Mouse (Mus musculus) fat pad, adult 2 months (tissue): ENCODE results near the gene Ybx2.

Source experiments
- DNase-seq: peaks from one replicate; pipeline ENCODE4 v3.0.0-alpha.2; 2011; ENCODE audit warnings: low read depth, low spot score; ENCODE audit errors: extremely low read depth

Gene Ybx2

DNA sequence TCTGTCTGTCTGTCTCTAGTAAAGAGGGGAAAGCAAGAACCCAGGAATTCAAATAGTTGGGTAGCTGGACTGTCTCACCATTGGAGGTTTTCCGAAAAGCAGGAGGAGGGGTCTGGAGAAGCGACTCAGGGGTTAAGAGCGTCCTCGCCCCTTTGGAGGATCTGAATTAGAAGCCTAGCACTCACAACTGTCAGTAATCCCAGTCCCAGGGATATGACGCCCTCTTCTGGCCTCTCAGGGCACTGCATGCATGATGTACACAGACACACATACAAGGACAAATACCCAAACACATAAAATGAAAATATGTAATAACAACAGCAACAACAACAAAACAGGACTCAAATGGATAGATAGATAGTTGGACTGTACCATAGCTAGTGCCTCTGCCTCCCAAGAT lies 25.0 kb downstream of the Ybx2 start:
- no peak for DNase-seq

DNA sequence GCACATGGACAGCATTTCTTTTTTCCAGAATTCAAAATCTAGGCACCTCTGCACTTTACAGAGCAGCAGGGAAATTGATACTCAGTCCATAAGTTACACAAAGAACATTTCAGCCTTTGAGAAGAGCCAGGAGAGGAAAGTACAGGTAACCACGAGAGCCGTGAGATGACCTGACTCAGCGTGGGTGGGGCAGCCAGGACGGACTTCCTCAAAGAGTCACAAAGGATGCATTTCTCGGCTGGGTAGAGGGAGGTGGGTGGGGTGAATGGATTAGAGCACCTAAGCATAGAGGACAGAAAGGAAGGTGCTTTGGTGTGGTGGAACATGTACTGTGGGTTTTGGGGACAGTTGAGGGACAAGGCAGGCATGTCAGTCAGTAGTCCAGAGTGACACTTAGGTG lies 26.2 kb downstream of the Ybx2 start:
- DNase-seq, result no peak

DNA sequence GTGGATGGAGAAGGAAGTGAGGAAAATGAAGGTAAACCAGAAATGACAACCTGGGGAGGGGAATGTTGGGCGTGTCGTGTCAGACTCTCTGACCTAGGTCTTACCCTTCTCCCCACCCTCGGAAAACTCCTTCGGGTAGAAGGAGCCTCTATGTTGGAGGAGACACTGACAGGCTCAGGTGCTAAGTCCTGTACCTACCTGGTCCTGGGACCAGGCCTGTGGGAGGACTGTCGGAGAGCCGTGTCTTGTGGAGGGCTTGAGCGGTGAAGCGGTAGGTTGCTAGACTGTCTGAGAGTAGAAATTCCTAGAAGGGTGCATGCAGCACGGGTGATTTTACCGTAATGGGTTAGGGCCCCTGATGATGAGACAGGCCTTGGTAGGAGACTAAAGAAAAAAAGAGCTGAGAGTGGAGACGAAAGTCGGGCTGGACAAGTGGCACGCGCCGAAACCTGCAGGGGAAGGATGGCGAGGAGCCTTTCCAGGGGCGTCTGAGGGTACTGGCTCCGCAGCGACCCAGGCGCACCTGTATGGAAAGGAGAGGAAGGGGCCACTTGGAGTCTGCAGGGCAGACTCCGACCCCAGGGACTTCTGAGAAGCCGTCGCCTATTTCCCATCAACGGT lies 29.2 kb downstream of the Ybx2 start, which contains the start of gene Cldn7:
Gene Cldn7, plus strand, starts transcription at position 130 of the 621 bp plus-strand sequence.
- no peak for DNase-seq

DNA sequence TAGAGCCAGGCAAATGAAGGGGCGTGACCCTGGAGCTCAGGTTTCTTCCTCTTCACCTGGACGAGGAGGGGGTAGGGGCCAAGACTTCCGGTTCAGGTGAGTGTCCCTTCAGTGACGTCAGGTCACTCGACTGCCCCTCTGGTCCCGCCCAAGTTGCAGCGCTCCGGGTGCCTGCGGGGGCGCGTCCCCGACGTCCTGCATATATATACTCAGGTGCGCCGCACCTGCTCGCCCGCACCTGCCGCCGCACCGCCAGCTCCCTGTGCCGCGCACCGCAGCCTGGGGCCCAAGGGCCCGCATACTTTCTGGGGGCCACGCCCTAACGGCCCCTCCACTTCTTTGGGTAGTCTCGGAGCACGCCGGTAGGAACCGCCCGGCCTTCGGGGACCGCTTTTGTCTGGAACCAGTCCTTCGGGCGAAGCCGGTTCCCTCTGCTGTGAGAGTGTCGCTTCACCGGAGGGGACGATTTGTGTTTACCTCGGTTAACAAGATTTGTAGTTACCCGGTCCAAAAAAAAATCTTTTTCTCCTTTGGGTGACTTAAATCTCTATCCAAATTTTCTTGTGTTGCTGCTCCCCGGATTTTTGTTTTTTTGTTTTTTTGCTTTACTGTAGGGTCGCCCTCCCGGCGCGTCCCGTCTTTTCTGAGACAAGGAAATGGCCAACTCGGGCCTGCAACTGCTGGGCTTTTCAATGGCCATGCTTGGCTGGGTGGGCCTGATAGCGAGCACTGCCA lies 29.8 kb downstream of the Ybx2 start:
- DNase-seq, result no peak

DNA sequence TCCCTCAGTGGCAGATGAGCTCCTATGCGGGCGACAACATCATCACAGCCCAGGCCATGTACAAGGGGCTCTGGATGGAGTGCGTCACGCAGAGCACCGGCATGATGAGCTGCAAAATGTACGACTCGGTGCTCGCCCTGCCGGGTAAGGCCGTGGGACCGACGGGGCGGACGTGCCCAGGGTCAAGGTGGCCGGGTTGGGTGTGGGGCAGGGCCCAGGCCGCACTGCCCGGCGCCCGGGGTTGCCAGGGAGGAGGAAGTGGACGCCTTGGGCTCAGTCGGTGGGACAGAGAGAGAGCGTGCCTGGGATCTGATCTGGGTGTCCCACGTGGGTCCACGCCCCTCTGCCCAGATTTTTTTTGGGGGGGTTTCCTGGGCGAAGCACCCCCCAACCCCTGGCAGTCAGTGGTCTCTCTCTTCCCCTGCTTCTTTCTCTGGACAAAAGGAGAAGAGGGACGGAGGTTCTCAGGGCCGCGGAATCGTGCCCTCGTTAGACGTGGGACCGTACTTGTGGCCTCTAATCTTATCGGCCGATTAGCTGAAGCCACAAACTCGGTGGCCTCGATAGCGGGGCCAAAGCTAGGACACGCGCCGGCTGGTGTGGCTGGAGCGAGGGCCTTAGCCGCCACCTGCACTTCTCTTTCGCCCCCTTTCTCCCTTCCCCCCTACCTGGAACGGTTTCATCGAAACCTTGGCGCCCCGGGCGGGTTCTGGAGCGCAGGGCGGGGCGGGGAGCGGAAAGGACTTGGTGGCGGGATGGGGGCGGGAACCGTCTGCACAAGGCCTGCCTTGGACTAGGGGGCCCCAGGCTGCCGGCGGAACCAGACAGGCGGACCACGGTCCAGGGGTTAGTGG lies 30.6 kb downstream of the Ybx2 start:
- no peak for DNase-seq

DNA sequence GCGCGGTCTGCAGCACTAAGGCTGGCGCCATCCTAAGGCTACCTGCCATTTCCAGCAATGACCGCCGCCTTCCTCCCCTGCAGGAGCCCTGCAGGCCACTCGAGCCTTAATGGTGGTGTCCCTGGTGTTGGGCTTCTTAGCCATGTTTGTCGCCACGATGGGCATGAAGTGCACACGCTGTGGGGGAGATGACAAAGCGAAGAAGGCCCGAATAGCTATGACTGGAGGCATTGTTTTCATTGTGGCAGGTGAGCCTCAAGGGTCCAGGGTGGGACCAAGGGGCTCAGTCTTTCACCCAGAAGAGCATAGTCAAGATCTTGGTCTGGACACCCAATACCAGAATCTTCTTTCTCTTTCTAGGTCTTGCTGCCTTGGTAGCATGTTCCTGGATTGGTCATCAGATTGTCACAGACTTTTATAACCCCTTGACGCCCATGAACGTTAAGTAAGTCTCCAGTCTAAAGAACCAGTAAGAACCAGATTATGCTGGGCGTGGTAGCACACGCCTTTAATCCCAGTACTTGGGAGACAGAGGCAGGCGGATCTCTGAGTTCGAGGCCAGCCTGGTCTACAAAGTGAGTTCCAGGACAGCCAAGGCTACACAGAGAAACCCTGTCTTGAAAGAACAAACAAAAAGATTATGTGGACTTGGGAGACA lies 31.4 kb downstream of the Ybx2 start:
- no peak for DNase-seq

DNA sequence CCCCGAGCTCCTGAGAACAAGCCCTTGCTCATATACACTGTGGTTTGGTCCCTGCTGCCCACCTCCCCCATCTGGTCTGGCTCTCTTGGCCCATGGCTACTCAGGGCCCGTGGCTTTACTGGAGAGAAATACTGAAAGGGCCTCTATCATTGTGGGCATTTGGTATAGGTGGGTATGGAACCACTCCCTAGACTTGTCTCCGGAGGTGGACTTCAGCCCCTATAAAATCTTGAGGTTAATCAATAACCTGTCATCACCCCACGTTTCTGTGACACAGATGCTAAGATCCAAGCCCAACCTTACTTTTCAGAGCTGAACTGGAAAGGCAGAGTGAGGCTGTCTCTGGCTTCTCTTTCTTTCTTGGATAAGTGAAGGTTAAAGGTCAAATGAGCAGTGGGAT lies 33.2 kb downstream of the Ybx2 start:
- no peak for DNase-seq

DNA sequence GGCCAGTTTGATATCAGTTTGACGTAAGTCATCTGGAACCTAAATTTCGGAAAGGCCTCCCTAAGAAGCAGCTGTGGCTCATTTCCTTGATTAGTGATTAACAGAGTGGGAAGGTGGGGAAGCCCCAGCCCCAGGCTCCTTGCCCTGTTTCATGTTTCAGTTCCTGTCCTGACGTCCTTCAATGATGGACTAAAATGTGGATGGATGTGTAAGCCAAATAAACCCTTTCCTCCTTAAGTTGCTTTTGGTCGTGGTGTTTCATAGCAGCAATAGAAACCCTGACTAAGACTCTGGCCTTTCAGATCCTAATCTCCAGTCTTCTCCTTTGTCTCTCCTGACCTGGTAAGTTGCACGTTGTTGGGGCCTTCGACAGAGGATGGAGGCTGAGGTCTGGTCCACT lies 34.6 kb downstream of the Ybx2 start:
- no peak for DNase-seq

DNA sequence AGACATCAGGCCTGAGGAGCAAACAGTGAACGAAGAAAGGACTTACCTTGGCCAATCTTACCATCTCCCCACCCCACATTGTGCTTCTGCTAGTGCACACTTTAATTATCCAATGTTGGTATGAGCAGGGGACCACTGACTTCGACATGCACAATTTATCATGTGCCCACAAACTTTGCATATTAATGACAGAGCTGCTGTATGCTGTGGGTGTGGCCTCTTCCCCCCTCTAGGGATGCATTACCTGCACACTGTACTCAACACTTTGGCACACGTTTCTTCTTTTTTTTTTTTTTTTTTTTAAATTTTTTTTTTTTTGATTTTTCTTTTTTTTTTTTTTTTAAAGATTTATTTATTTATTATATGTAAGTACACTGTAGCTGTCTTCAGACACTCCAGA lies 35.2 kb downstream of the Ybx2 start:
- no peak for DNase-seq

DNA sequence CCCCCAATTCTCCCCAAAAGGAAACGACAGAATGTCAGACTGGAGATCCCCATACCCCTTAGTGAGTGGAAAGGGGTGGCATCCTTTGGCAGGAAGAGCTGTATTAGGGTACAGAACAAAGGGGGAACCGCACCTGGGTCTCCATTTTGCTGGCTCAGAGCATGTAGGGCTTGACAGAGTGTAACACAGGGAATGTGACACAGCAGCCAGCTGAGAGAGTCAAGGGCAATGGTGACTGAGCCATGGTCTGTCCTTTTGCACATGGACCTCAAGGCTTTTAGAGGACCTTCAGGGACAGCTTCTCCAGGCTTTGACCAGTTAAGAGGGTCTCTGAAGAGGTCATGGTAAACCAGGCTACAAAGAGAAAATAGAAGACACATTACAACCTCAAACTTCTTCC lies 39.3 kb downstream of the Ybx2 start:
- DNase-seq, result no peak

DNA sequence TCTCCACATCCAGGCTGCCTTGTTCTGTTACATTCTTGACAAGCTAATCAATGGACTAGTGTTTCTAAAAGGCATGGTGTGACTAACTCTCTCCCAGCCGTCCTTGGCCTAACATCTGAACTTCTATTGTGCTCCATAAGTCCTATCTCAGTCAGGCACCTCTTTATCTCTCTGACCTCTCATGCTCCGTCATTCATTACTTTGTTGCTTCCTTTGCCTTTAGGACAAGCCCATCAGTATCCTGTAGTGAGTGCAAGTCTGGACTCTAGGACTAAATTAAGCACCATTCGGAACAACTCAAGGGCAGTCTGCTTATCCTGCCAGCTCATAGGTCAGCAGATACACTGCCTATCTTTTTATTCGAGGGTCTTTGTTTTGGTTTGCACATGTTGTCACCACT lies 40.7 kb downstream of the Ybx2 start:
- no peak for DNase-seq

DNA sequence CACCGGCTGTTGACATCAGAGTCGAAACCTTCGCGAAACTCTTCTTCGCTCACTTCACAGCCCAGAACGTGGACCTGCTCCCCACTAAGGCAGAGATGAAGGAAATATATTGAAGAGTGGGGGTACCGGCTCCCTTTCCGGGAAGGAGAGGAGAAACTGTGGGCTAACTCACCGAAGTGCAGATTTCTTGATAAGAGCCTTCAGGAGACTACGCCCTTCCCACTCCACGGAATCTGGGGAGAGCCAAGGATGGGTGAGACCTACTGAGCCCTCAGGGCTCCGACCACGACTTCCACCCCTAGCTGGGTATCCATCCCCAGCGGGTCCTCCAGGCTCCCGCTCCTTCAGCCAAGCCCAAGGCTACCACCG lies 44.2 kb downstream of the Ybx2 start:
- DNase-seq, result no peak

DNA sequence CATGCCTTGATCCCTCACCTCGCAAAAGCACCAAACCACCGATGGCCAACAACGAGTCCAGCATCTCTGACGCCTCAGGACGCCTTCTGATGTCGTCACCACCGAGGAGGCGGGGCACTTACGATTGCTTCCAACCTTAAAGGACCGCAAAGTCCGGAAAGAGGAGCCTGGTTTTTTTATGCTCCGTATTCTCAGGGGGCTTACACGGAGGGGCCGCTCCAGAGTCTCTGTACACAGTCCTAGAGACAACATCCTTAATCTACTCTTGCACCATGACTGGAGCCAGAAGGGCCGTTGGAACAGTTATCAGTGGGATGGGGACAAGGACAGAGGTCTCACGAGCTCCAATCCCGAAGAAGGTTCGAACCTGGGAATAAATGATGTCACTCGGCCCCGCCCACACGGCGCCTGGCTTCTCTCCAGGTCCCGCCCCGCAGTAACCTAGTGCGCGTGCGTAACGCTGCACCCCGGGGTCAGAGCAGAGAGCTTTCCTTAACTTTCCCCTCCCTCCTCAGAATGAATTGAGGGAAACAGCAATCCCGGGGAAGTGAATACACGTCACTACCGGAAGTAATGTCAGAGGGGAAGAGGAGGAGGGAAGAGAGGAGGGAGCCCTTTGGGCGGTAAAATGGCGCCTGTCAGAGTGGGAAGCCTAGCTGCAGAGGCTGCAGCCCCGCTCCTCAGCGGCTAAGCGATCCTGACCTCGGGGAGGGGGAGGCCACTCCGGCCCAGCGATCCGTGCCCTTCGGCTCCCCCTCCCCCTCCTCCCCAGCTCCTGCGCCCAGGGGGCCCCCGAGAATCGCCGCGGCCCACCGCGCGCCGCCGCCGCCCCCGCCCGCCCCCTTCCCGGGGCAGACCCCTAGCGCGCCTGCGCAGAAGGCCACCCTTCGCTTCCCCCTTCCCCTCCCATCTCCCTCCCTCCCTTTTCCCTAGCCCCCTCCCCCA lies 44.9 kb downstream of the Ybx2 start:
- DNase-seq, result peak; percentile 89

DNA sequence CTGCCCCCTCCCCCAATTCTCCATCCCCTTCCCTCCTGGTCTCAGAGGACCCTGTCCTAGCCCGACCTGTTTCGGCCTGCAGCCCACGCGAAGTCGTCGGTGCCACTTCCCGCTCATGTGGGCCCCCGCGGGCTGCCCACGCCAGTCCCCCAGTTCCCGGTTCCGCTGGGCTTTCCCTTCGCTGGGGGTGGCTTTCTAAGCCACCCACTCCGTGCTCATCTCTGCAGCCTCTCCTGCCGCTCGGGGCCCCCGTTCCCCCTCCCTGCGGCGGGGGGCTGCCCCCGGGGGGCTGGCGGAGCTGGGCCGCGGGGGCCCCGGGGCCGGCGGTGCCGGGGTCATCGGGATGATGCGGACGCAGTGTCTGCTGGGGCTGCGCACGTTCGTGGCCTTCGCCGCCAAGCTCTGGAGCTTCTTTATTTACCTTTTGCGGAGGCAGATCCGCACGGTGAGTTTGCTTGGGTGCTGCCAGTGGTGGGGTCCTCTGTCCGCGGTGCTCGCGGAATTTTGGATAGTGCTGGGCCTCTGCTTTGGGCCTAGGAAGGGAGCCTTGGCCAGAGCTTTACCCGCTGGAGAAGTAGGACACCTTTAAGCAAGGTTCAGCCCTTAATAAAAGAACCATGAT lies 45.7 kb downstream of the Ybx2 start, which contains the start of gene Ctdnep1:
Gene Ctdnep1, plus strand, starts transcription at position 16 of the 622 bp plus-strand sequence.
- no peak for DNase-seq

DNA sequence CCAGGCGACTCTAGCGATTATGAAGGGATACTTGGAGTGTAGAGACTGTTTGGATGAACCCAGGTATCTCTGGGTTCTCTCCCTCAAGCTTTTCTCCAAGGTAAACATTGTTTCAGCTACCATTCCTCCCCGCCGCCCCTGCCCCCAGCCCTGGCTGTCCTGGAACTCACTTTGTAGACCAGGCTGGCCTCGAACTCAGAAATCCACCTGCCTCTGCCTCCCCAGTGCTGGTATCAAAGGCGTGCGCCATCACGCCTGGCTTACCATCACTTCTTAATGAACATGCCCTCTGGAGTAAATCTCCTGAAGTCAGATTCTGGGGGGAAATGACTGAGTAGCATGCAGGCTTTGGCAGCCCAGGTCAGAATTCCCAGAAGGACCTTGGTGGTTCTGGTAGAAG lies 46.6 kb downstream of the Ybx2 start, which contains the start of gene Elp5:
Gene Elp5, minus strand, starts transcription at position 293 of the 400 bp plus-strand sequence.
- no peak for DNase-seq

DNA sequence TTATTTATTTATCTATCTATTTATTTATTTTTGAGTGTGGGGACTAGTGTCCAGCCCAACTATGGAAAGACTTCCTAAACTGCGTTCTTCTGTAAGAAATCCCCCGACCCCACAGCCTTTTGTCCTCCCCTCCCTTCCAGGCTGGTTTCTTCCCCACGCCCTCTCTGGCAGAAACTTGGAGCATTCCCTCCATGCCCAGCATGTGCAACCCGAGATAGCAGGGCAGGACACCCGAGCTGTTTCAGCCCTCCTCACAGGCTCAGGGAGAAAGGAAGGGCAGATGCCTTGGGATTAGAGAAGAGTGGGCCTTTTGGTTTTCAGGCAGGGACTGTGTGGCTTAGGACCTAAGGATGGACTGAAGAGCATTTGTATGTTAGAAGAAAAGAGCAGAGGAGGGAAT lies 47.3 kb downstream of the Ybx2 start:
- DNase-seq, result no peak

DNA sequence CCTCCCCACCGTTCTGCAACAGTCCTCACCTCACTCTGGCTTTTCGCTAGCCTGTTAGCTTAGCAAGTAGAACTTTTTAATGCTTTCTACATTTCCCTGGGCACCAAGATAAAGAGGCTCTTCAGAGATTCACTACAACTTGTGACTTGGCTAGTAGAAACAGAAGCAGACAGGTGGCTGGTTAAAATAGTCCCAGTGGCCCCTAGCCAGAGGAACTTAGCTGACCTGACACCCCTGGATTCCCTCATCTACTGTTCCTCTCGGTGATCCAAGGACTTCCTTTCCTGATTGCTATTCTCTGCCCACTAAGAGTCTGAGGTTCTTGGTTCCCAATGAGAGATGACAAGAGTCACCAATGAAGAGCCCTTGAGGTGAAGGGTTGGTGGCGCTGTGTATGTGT lies 47.8 kb downstream of the Ybx2 start:
- no peak for DNase-seq

DNA sequence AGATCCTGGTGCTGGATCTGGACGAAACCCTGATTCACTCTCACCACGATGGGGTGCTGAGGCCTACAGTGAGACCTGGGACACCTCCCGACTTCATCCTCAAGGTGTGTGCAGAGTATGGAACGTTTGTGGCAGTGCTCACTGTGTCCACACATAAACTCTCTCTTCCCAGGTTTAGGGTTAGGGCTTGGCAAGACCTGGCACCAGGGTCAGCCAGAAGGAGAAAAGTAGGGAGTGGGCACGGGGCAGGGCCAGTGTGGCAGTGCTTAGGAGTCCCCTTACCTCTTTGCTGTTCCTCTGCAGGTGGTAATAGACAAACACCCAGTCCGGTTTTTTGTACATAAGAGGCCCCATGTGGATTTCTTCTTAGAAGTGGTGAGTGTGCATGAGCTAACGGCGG lies 48.8 kb downstream of the Ybx2 start:
- no peak for DNase-seq

DNA sequence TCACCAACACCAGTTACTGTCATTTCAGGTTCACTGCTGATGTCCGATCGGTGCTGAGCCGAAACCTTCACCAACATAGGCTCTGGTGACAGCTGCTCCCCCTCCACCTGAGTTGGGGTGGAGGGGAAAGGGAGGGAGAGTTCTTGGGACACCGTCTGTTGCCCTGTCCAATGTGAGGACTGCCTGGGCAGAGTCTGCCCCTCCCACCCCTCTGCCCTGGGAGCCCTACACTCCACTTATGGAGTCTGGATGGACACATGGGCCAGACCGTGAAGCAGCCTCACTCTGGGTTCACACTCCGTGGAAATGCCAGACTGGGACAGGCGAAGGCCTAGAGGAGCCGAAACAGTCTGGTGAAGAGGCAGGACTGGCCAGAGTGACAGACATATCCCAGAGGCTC lies 54.4 kb downstream of the Ybx2 start:
- no peak for DNase-seq
